In genomic region chr15:103093655-103094054, GRCm38 (mm10) we compare ENCODE assay signal across 9 mouse cellular contexts.
DNase-seq lines count a peak whose midpoint lies in the region; ATAC-seq and TF ChIP-seq lines count a peak whose summit lies in the region.
"Had no signal": no experiment of that assay in that cellular context is flagged by ENCODE, and none has a peak within 500 bp of the region (broad histone marks: within the 10 kb centered on the region; RNA-seq: fewer than 3 reads in every experiment).

No protein-coding gene starts in this region.

- 33% methylated on average over 12 of the region's 12 CpGs for WGBS in hindbrain, embryonic 15.5 days
- 67% methylated on average over 12 of the region's 12 CpGs for WGBS in hindbrain, embryonic 12.5 days

- H3K4me3 ChIP-seq in hindbrain, embryonic 15.5 days: no peak overlapping the region
- H3K4me3 ChIP-seq in hindbrain, embryonic 12.5 days: no peak overlapping the region
- H3K4me3 ChIP-seq in layer of hippocampus, adult 2 months: no peak overlapping the region

- H3K27ac ChIP-seq in hindbrain, embryonic 15.5 days (replicated peaks): peak overlapping the region; percentile 73
- H3K27ac ChIP-seq in hindbrain, embryonic 12.5 days: no peak overlapping the region
- no peak overlapping the region for H3K27ac ChIP-seq in layer of hippocampus, adult 2 months

- H3K36me3 ChIP-seq in hindbrain, embryonic 15.5 days: no peaks in the 10 kb centered on the region
- H3K36me3 ChIP-seq in hindbrain, embryonic 12.5 days: no peaks in the 10 kb centered on the region

- peak; percentile 43 to 58 for DNase-seq in layer of hippocampus, adult 2 months (ENCODE audit: low spot score in 2 of 2)
- DNase-seq in right cerebral cortex, adult 2 months (ENCODE audit: low spot score in 2 of 2): peak; percentile 70 to 76
- no peak for DNase-seq in spleen, postnatal 10 days (ENCODE audit: low spot score in 2 of 2)
- no peak for DNase-seq in kidney, postnatal 14 days
- no peak for DNase-seq in thymus, postnatal 10 days (ENCODE audit: low spot score in 2 of 2)
- DNase-seq: embryo, embryonic 11 days had no signal

- 0 out of 2 replicates have a peak overlapping the region, but pooled peaks have one; percentile 7 for H3K4me2 ChIP-seq in hindbrain, embryonic 15.5 days
- no peak overlapping the region for H3K4me2 ChIP-seq in hindbrain, embryonic 12.5 days (replicated peaks)

- H3K4me1 ChIP-seq in hindbrain, embryonic 15.5 days (replicated peaks): peaks cover 24% of the 10 kb centered on the region
- H3K4me1 ChIP-seq in hindbrain, embryonic 12.5 days: no peaks in the 10 kb centered on the region

- peak; percentile 70 for ATAC-seq in hindbrain, embryonic 15.5 days (ENCODE audit: low FRiP score, low read depth)
- no peak for ATAC-seq in hindbrain, embryonic 12.5 days (ENCODE audit: low FRiP score)
- peak; percentile 96 for ATAC-seq in frontal cortex, adult (ENCODE audit: low TSS enrichment)

- no peaks in the 10 kb centered on the region for H3K27me3 ChIP-seq in hindbrain, embryonic 15.5 days
- peaks cover 69% of the 10 kb centered on the region for H3K27me3 ChIP-seq in hindbrain, embryonic 12.5 days

- H3K9me3 ChIP-seq in hindbrain, embryonic 15.5 days: no peaks in the 10 kb centered on the region
- H3K9me3 ChIP-seq in hindbrain, embryonic 12.5 days (replicated peaks): no peaks in the 10 kb centered on the region

- no peak for TF ChIP-seq CTCF in layer of hippocampus, adult 2 months (conservative IDR thresholded peaks at IDR 0.05)

- no peak overlapping the region for H3K9ac ChIP-seq in hindbrain, embryonic 15.5 days
- H3K9ac ChIP-seq in hindbrain, embryonic 12.5 days: no peak overlapping the region

Comparison
In these comparisons a context has a peak if more than half of its experiments do, and no peak if none do; other contexts are left out.
1. DNase-seq: peak in layer of hippocampus, adult 2 months (2 of 2) and right cerebral cortex, adult 2 months (2 of 2); none in spleen, postnatal 10 days (0 of 2), kidney, postnatal 14 days (single experiment) and thymus, postnatal 10 days (0 of 2).